Mouse (Mus musculus): Measurements from ENCODE around the gene Gnb1. TPM values are rescaled to one million over a fixed set of nuclear protein-coding genes. Genes with fewer than 3 reads are reported as not detected.
A peak's percentile ranks its signal among the peaks of the same experiment; 100 is the strongest.

Gene Gnb1
- polyA plus RNA-seq, 1 experiment from 2014 or later: 287 TPM

DNA sequence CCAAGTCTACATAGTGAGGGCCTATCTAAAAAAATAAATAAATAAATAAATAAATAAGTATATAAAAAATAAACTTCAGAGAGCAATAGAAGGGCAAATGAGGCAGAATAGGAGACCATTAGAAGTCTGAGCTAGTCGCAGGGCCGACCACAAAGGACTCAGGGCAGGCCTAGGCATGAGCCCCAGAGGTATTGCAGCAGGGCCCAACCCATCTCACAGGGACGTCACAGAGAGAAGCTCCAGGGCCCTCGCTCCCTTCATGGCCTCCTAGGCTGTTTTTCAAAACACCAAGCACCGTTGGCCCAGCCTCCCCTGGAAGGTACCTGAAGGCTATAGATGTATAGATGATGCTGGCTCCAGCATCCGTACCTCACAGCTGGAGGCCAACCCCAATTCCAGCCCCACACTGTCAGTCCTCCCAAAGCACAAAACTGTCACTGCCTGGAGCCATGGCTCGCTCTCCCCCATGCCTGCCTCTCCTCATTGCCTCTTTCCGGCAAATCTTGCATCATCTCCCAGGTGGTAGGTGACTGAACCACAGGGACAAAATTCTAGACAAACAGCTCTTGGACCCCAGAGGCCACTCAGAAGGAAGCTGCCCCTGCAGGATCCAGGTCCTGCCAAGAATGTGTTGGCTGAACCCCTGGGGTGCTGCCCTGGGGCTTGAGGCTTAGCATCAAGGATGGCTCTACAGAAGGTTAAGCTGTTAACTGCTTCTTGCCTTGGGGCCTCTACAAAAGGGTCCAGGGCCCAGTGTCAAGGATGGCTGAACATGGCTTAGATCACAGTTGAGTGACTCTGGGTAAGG, 8.2 kb upstream of the Gnb1 start:
- TF ChIP-seq CTCF (IDR thresholded peaks at IDR 0.05): no peak
- DNase-seq (ENCODE audit: low read depth, low spot score): no peak
- POLR2A ChIA-PET: interaction anchor here (0.6 to 1.4 kb wide), 3 partner anchors 10 to 26 kb away, joined by 3 to 7 read pairs (median 6); no protein-coding TSS in a partner anchor
- no peaks in the 10 kb centered on the region for H3K27me3 ChIP-seq
- in situ Hi-C loops (cut with MboI; ENCODE audit: low pct_unique_long_range_greater_than_20kb): loop anchor here (5.0 to 10.0 kb wide), 3 partner anchors 84 to 292 kb away; partner anchors contain the start of gene Vwa1
- CTCF ChIA-PET: interaction anchor here (1.1 to 2.1 kb wide), 4 partner anchors 46 to 221 kb away, joined by 3 to 15 read pairs (median 4); partner anchors contain the start of gene Ssu72
- no peak for ATAC-seq

DNA sequence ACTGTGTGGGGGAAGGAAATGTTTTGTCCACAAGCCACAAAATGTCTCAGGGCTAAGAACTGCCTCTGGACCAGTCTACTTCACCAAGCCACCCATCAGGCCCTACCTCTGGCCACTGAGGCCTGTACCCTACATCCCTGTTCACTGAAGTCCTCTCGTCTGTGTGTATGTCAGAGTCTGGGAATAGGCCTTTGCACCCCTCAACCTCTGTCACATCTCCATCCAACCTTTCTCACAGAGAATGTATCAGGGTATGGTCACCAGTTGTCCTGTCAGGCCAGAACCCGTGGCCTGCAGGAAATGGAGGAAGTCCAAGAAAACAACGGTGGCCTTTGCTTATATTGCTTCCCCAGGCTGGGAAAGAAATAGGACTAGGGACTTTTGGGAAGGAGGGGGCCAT, 5.6 kb upstream of the Gnb1 start:
- in situ Hi-C loops (cut with MboI; ENCODE audit: low pct_unique_long_range_greater_than_20kb): loop anchor here (10.0 kb wide), 1 partner anchor 289 kb away; the partner anchor contains the start of gene Vwa1
- ATAC-seq: no peak
- CTCF ChIA-PET: interaction anchor here (1.1 to 1.2 kb wide), 2 partner anchors 10 to 11 kb away, joined by 3 to 4 read pairs; no protein-coding TSS in a partner anchor

DNA sequence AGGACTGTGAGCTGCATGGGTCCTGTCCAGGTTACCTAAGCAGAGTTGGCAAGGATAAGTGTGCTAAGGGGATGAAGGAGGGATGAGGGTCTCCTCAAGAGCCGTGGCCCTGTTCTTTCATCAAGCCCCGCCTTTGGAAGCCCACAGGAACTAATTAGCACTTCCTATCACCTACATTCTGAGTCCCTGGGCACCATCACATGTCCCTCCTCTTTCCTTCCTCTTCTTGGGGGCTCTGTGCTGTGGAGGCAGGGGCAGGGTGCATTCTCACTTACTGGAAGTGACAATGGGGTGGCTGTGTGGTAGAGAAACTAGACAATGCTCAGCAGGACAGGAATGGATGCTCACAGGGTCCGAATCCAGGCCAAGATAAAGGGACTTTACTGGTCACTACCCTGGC, 3.4 kb upstream of the Gnb1 start:
- H3K27me3 ChIP-seq: no peaks in the 10 kb centered on the region
- no peak for TF ChIP-seq CTCF (IDR thresholded peaks at IDR 0.05)
- ATAC-seq: no peak
- in situ Hi-C loops (cut with MboI; ENCODE audit: low pct_unique_long_range_greater_than_20kb): loop anchor here (10.0 kb wide), 1 partner anchor 287 kb away; the partner anchor contains the start of gene Vwa1
- CTCF ChIA-PET: no interaction called here
- DNase-seq (ENCODE audit: low read depth, low spot score): no peak
- POLR2A ChIA-PET: no interaction called here

More for the DNA sequence above, 5.6 kb upstream of the Gnb1 start:
- POLR2A ChIA-PET: no interaction called here
- no peaks in the 10 kb centered on the region for H3K27me3 ChIP-seq
- TF ChIP-seq CTCF (IDR thresholded peaks at IDR 0.05): no peak
- DNase-seq (ENCODE audit: low read depth, low spot score): no peak

DNA sequence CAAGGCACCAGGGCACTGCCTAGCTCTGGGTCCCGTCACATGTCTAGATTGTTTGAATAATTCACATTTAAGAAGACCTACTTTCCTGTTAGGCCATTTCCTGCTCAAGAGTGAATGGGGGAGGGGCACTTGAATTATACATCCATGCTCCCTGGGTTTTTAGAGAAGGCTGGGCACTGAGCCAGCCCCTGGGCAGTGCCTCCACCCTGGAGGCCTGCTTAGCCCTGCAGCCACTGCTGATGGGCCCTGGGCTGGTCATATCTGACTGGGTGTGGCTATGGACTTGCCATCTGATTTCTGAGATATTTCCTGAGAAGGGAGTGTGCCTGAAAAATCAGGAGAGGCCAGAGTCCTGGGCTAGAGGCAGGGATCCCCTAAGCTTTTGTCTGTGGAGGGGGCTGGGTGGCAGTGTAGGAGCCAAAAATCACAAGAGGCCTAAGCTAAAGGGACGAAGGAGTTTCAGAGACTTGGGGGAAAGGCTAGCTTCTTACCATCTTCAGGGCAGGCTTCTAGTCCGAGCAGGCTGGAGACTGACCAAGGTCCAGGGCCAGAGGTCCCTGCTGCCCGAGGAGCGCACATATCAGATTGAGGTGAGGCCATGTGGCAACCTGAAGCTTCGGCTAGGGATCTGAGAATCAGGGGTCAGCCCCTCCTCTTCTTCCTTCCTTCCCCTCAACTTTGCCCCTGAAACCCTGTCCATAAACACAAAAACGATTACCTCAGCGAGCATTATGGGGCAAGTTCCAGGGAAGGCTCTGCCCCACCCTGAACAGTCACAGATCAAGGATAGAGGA, 2.7 kb upstream of the Gnb1 start:
- no peaks in the 10 kb centered on the region for H3K27me3 ChIP-seq
- ChIA-PET POLR2A (no interaction called here), CTCF (no interaction called here)
- ATAC-seq (peak; percentile 57), DNase-seq (ENCODE audit: low read depth, low spot score) (peak; percentile 63)
- no peak for TF ChIP-seq CTCF (IDR thresholded peaks at IDR 0.05)
- in situ Hi-C loops (cut with MboI; ENCODE audit: low pct_unique_long_range_greater_than_20kb): loop anchor here (10.0 kb wide), 1 partner anchor 286 kb away; the partner anchor contains the start of gene Vwa1

DNA sequence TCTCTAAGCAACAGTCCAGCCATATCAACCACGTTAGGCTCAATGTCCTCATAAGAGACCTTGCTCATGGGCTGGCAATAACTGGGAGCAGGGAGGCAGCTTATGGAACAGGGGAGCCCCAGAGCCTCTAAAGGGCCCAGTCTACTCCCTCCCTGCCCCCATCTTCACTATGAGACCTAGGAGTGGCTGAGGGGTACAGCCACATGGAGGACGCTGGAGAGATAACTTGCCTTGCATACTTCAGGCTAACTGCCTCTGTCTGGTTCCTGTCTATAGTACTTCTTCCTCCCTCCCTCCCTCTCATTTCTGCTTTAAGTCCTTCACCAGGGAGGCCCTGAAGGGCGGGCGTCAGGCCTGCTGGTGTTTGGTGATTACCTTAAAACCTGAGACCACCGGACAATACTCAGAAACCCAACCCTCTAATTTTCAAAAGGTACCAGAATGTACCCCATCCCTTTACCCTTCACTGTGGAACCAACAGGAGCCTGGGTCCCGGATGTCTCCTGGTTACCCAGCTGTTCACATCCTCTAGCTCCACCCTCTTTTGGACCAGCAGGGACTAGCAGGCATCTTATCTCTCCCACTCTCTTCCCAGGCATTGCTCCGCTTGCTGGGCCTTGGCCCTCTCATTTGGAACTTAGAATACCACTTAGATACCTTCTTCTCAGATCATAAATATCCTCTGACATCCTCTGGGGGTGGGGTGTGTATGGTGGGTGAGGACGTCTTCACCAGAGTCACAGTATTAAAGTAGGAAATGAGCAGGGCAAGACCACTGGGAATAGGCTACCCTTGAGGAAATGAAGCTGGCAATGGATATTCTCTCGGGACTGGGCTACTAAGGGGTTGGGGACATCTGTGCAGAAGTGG, 1.8 kb upstream of the Gnb1 start:
- in situ Hi-C loops (cut with MboI; ENCODE audit: low pct_unique_long_range_greater_than_20kb): loop anchor here (10.0 kb wide), 1 partner anchor 285 kb away; the partner anchor contains the start of gene Vwa1
- no peak for TF ChIP-seq CTCF (IDR thresholded peaks at IDR 0.05)
- H3K27me3 ChIP-seq: no peaks in the 10 kb centered on the region
- no peak for ATAC-seq
- CTCF ChIA-PET: no interaction called here
- no peak for DNase-seq (ENCODE audit: low read depth, low spot score)
- POLR2A ChIA-PET: no interaction called here

DNA sequence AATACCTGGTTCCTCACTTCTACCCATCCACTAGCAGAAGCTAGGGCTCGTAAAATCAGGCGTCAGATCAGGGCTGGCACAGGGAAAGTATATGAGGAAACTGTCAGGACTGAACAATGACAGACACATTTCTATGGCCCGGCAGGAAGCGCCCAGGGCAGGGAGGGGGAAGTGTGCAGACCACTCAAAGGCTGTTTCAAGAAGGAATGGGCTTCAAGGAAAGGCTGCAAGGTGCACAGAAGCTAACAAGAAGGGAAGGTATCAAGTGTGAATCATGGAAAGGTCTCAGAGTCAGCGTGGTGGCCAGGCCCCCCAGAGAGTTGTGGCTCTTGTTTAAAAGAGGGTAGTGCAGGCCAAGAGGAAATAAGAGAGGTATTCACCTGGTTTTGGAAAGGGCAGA, 705 bp upstream of the Gnb1 start:
- H3K27me3 ChIP-seq: no peaks in the 10 kb centered on the region
- ChIA-PET CTCF (no interaction called here), POLR2A (no interaction called here)
- in situ Hi-C loops (cut with MboI; ENCODE audit: low pct_unique_long_range_greater_than_20kb): no loop called here
- TF ChIP-seq CTCF (IDR thresholded peaks at IDR 0.05): no peak
- no peak for DNase-seq (ENCODE audit: low read depth, low spot score)
- no peak for ATAC-seq

DNA sequence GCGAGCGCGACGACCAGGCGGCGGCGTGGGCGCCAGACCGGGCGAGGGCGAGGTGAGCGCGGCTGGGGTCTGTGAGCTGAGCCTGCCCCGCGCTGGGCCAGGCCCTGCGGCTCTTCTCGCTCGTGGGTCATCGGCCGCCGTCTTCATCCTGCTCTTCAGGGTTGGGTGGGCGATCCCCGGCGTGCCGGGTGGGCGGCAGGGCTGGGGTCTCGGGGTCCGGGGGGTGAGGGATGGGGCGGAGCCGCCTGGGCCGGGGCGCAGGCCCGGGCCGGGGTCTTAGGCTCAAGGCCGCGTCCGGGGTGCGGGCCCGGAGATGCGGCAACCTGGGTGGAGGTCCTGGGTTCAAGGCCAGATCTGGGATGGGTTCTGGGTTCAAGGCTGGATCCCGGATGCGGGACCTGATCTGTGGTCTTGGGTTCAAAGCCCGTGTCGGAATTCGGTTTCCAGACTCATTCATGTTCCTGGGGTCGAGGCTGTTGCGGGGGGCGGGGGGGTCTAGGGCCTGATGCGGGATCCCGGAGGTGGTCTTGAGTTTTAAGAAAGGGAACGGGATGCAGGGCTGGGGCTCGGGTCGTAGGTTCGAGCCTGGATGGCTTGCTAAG, 469 bp downstream of the Gnb1 start:
- CTCF ChIA-PET: interaction anchor here (0.7 kb wide), 1 partner anchor 14 kb away, joined by 3 read pairs; no protein-coding TSS in a partner anchor
- TF ChIP-seq CTCF (IDR thresholded peaks at IDR 0.05): no peak
- POLR2A ChIA-PET: no interaction called here
- ATAC-seq: no peak
- in situ Hi-C loops (cut with MboI; ENCODE audit: low pct_unique_long_range_greater_than_20kb): no loop called here
- no peaks in the 10 kb centered on the region for H3K27me3 ChIP-seq
- no peak for DNase-seq (ENCODE audit: low read depth, low spot score)

DNA sequence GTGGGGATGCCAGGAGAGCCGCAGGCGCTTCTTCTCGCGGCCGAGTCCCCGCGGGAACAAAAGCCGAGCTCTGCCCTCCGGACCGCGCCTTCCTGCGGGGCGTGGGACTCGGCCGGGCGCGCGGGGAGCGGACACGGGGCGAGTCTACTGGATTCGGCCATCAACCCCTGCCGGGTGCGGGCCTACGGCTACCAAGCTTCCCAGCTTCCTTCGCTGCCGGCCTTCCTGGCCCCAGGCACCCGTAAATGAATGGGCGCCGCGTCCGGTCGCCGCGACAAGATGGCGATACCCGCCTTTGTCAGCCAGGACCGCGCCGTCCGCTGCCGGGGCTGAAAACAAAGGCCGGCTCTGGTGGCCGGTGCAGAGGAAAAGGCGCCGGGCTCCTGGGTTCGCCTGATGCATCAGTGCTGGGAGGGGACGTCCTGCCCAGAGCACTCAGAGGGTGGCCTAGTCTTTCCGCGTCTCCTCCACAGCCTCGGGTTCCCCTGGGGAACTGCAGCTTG, 1.0 kb downstream of the Gnb1 start:
- POLR2A ChIA-PET: interaction anchor here (0.7 to 2.4 kb wide), 2 partner anchors 10 to 69 kb away, joined by 3 to 7 read pairs; no protein-coding TSS in a partner anchor
- no peaks in the 10 kb centered on the region for H3K27me3 ChIP-seq
- DNase-seq (ENCODE audit: low read depth, low spot score) (no peak), ATAC-seq (peak; percentile 27)
- TF ChIP-seq CTCF (IDR thresholded peaks at IDR 0.05): no peak
- in situ Hi-C loops (cut with MboI; ENCODE audit: low pct_unique_long_range_greater_than_20kb): no loop called here
- CTCF ChIA-PET: interaction anchor here (0.7 kb wide), 1 partner anchor 13 kb away, joined by 3 read pairs; no protein-coding TSS in a partner anchor

DNA sequence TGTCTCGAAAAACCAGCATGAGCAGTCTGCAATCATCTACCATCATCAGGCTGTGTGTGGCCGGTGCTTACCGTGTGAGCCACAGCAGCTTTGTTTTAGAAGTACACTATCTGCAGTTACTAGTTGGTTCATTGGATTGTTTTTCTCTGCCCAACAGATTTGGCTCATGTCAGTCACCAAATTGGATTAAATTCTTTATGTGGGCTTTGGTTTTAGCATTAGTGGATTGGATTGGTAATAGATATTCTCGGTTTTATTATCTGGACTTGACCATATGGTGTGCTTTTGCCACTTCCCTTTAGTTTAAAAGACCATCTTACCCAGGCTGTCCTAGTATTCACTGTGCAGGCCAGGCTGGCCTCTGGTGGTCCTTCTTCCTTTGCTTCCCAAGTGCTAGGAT, 3.7 kb downstream of the Gnb1 start:
- H3K27me3 ChIP-seq: no peaks in the 10 kb centered on the region
- TF ChIP-seq CTCF (IDR thresholded peaks at IDR 0.05): no peak
- in situ Hi-C loops (cut with MboI; ENCODE audit: low pct_unique_long_range_greater_than_20kb): no loop called here
- DNase-seq (ENCODE audit: low read depth, low spot score) (no peak), ATAC-seq (no peak)
- POLR2A ChIA-PET: no interaction called here
- CTCF ChIA-PET: interaction anchor here (2.1 kb wide), 1 partner anchor 42 kb away, joined by 4 read pairs; no protein-coding TSS in a partner anchor

Data from Patski (cell line).